Mouse (Mus musculus): ENCODE measurements at regions not wholly inside any gene's neighbourhood (a gene's known extent, or its start where the extent isn't known, plus 50 kb on each side); places are given as distances from the start of the nearest gene placed in this dataset.
"Not testable (repeated sequence)": the region's sequence is repeated elsewhere in the genome, so short reads cannot be mapped to it uniquely, and the experiment has no call there.

- DNase-seq, result no peak
These were observed 110.1 kb upstream of the Trabd2b start for GRCm38 (mm10) chr4:114296380-114296779.

- DNase-seq, result not testable (repeated sequence)
These were observed 108.0 kb upstream of the Trabd2b start for GRCm38 (mm10) chr4:114298517-114298916.

- DNase-seq, result no peak
These were observed 106.0 kb upstream of the Trabd2b start for GRCm38 (mm10) chr4:114300390-114301012.

GRCm38 (mm10) chr4:114304654-114305053 is 101.9 kb upstream of the Trabd2b start:
- DNase-seq, result no peak

GRCm38 (mm10) chr4:114307491-114307890 is 99.0 kb upstream of the Trabd2b start:
- no peak for DNase-seq

- peak; percentile 48 for DNase-seq
These were observed 98.0 kb upstream of the Trabd2b start for GRCm38 (mm10) chr4:114308518-114308917.

GRCm38 (mm10) chr4:114315051-114315450 is 91.5 kb upstream of the Trabd2b start:
- peak; percentile 37 for DNase-seq

- DNase-seq, result peak; percentile 58
These were observed 91.0 kb upstream of the Trabd2b start for GRCm38 (mm10) chr4:114315556-114315955.

- DNase-seq, result no peak
These were observed 89.4 kb upstream of the Trabd2b start for GRCm38 (mm10) chr4:114317076-114317475.

GRCm38 (mm10) chr4:114320076-114320475 is 86.4 kb upstream of the Trabd2b start:
- DNase-seq, result no peak

GRCm38 (mm10) chr4:114321516-114322339 is 84.8 kb upstream of the Trabd2b start:
- DNase-seq, result no peak

- DNase-seq, result no peak
These were observed 76.5 kb upstream of the Trabd2b start for GRCm38 (mm10) chr4:114329978-114330377.

- no peak for DNase-seq
These were observed 75.4 kb upstream of the Trabd2b start for GRCm38 (mm10) chr4:114331161-114331560.

- no peak for DNase-seq
These were observed 71.7 kb upstream of the Trabd2b start for GRCm38 (mm10) chr4:114334850-114335249.

GRCm38 (mm10) chr4:114336029-114336746 is 70.3 kb upstream of the Trabd2b start:
- peak; percentile 14 for DNase-seq

GRCm38 (mm10) chr4:114336747-114337090 is 69.8 kb upstream of the Trabd2b start:
- DNase-seq, result no peak

GRCm38 (mm10) chr4:114339793-114340192 is 66.7 kb upstream of the Trabd2b start:
- DNase-seq, result peak; percentile 66

GRCm38 (mm10) chr4:114345154-114345553 is 61.4 kb upstream of the Trabd2b start:
- peak; percentile 72 for DNase-seq

- peak; percentile 62 for DNase-seq
These were observed 60.3 kb upstream of the Trabd2b start for GRCm38 (mm10) chr4:114346068-114346747.

- DNase-seq, result no peak
These were observed 59.6 kb upstream of the Trabd2b start for GRCm38 (mm10) chr4:114346884-114347283.

- DNase-seq, result no peak
These were observed 56.9 kb upstream of the Trabd2b start for GRCm38 (mm10) chr4:114349601-114350000.

GRCm38 (mm10) chr4:114351282-114351681 is 55.2 kb upstream of the Trabd2b start:
- DNase-seq, result no peak

- DNase-seq, result no peak
These were observed 53.5 kb upstream of the Trabd2b start for GRCm38 (mm10) chr4:114353058-114353457.

All from kidney, adult 18-20 months (tissue).